Mouse (Mus musculus): ENCODE measurements around the gene Scarf2.

Gene Scarf2

DNA sequence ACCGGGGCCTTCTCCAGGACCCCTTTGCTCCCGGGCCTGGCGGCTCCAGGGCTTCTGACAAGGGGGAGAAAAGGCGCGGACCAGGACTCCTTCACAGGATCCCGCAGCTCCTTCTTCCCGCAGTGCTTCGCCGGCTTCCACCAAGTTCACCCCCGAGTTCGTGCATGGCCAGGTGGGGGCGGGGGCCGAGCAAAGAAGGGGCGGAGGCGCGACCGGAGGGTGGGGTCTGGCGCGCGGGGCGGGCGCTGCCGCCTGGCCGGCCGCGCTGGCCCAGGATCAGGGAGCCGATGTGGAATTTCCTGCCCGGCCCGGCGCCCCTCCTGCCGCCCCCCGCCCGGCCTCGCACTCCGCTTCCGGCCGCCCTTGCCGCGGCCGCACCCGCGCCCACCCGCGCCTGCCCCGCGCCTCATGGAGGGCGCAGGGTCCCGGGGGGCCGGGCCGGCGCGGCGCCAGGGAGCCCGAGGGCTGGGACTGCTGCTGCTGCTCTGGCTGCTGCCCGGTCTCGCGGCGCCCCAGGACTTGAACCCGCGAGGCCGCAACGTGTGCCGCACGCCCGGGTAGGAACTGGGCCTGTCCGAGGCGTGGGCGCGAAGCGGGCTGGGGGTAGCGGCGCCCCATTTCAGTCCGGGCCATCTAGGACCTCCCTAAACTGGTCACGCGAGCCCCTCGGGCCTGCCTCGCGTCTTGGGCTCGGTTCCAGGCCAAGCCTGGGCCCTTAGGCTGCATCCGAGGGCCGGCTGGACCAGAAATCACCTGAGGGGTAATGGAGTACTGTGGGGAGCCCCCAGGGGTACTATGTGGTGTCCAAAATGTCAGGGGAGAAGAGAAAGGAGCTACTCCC is at the start of gene Scarf2:
Gene Scarf2 (plus strand): TSS at position 312 of the 841 bp plus-strand sequence.
- DNase-seq (ENCODE audit: low spot score), result no peak

DNA sequence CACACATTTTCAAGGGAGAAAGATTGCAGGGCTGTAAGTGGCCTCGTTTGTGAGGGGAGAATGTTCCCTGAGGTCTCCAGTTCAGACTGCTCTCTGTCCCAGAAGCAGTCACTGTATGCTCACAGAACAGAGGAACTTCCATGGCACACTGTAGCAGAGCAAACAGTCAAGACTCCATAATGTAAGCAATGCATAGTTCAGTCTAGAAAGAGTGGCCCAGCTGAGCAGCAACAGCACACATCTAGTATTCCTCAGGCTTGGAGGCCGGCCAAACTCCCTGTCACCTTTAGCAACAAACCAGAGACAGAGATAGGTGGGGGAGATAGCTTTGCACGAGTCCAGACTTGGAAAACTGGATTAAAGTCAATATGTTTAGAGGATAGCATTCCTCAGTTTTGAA is 44.1 kb upstream of the Scarf2 start:
- DNase-seq (ENCODE audit: low spot score), result no peak

DNA sequence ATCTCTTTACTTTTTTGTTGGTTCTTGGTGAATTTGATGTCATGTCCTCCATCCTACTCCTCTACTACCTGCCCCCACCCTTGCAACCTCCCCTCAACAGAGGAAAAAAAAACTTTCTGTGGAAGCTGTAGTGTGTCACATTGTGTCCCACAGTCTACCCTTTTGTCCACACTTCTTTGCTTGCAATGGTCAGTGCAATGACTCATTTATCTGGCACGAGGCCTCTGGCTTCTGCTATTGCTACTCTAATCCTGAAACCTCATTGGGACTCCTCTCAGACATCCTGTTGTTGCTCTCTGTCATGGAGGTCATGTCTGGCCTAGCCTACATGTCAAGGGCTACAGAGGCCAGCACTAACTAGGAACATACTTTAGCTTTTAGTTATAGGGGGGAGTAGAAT is 43.4 kb upstream of the Scarf2 start:
- DNase-seq (ENCODE audit: low spot score), result no peak

DNA sequence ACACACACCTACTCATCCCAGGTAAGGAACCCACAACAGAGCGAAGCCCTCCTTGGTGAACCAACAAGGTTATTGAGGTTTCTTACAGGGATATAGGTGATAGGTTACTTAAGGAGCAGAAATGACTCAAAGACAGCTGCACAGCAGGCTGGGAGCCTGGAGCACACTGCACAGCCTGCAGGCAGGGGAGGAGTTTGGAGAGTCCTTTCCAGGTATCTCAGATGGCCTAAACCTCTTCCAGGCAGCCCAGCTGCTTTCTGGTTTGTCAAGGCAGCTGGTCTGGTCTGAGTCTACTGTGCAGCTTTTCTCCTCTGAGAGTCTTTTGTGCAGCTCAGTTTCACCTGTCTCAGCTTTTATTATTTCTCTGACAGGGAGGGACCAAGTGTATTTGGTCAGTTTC is 39.3 kb upstream of the Scarf2 start:
- no peak for DNase-seq (ENCODE audit: low spot score)

DNA sequence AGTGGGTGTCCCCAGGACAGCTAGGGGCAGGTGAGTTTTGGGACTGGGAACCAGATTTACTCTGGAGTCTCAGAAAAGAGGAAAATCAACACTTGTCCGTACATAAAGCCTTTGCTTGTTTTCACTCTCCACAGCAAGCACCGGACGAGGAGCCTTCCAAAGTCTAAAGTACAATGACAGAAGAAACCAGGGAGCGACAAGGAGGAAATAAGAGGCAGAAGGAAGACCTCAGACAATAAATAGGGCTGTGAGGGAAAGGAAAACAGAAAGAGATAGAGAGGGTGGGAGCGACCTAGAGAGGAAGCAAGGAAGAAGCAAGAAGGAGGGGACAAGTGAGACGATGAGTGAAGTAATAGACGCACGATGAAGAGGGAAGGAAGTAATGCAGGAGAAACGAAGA is 38.2 kb upstream of the Scarf2 start:
- DNase-seq (ENCODE audit: low spot score), result no peak

DNA sequence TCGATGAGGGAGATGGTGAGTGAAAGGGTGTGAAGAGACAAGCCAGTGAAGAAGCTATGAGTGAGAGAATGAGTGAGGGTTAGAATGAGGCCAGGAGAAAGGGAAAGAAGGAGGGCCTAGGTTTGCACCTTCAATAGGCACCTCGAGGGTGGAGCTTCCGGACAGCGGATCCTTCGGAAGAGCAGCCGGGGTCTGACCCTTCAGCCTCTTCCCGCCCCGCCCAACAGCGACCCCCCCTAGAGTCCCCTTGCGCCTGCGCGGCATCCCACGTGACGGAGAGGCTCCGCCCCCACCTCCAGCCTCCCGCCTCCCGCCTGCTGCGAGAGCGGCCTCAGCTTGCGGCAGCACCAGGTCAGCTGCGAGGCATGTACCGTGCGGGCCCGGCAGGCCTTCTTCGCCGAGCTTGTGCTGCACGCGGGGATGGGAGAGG is 37.7 kb upstream of the Scarf2 start, which contains the start of gene Klhl22:
Gene Klhl22 (plus strand): TSS at position 275 of the 430 bp plus-strand sequence.
- DNase-seq (ENCODE audit: low spot score), result peak; percentile 91

DNA sequence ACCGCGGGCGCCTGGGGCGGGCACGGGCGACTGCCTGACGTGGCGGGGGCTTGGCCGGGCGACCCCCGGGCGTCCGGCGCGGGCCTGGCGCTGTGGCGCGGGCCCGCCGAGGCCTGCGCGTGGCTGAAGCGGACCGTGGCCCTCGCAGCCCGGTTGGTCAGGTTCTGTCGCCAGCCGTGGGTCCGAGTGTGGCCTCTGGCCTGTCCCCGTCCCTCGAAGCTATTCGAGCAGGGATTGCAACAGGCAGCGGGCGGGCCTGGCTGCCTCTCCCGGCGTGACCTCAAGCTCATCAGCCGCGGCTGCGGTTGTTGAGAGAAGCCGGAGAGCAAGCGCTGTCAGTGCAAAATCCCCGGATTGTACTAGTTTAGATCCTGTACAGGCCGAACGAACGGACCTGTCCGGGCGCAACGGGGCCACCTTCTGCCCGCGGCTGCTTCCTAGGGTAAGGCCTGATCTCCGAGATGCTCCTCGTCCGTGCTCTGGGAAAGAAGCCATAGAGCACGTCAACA is 37.2 kb upstream of the Scarf2 start:
- DNase-seq (ENCODE audit: low spot score), result no peak

DNA sequence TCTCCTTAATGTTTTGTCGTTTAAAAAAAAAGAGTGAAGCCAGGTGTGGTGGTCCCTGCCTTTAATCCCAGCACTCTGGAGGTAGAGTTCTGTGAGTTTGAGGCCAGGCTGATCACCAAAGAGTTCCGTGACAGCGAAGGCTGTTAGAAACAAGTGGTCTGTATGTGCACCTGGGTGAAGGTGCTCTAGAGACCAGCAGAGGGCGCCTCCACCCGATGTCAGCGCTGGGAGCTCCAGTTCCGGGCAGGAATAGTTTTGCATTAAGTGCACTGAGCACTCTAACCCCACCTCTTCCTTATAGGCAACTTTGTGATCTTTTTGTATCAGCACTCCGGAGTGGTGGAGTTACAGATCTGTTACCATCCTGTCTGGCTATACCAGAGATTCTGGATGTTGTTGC is 36.4 kb upstream of the Scarf2 start:
- no peak for DNase-seq (ENCODE audit: low spot score)

DNA sequence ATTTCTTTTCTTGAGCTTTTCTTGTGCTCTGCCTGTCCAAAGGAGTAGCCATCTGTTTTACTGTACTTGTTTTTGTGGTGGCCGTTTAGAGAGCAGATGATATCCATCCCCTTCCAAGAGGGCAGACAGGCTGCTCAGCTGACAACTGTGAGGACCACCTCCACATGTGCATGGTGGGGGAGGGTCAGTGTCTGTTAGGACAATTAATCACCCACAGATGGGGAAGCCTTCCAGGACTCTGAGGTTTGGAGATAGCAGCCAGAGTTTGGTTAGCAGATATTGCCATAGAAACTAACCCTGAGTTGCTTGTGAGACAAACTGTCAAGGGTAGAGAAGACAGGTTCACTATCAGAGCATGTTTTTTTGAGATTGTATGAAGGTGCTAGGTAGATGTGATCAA is 36.0 kb upstream of the Scarf2 start:
- DNase-seq (ENCODE audit: low spot score), result no peak

DNA sequence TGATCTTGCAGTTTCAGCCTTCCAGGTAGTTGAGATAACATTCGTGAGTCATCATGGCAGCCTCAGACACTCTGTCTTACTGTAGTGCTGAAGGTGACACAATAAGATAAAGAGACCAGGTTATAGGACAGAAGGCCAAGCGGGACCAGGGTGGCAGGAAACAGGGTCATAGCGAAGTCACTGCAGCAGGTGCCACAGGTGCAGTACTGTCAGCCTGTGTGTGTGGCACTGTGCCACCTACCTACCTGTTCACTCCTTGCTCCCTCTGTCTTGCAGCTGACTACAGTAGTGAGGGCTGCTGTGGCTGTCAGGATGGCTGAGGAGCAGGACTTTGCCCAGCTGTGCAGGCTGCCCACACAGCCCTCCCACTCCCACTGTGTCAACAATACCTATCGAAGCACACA is 33.0 kb upstream of the Scarf2 start:
- DNase-seq (ENCODE audit: low spot score), result no peak

DNA sequence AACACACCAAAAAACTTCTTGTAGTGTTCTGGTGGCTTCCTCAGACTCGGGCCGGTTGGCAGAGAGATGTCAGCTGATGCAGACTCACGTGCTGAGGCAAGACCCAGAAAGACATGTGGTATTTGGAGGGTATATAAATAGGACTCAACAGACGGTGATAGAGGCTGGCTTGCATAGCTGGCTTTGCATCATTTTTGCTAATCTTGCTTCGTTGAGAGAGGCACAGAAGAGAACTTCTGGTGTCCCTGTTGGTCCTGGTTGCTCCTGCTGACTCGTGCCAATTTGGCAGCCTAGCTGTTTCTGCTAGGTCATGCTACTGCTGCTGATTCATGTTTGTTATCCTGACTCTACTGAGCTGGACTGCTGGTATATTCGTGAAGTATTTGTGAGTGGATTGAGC is 28.2 kb upstream of the Scarf2 start:
- DNase-seq (ENCODE audit: low spot score), result no peak

DNA sequence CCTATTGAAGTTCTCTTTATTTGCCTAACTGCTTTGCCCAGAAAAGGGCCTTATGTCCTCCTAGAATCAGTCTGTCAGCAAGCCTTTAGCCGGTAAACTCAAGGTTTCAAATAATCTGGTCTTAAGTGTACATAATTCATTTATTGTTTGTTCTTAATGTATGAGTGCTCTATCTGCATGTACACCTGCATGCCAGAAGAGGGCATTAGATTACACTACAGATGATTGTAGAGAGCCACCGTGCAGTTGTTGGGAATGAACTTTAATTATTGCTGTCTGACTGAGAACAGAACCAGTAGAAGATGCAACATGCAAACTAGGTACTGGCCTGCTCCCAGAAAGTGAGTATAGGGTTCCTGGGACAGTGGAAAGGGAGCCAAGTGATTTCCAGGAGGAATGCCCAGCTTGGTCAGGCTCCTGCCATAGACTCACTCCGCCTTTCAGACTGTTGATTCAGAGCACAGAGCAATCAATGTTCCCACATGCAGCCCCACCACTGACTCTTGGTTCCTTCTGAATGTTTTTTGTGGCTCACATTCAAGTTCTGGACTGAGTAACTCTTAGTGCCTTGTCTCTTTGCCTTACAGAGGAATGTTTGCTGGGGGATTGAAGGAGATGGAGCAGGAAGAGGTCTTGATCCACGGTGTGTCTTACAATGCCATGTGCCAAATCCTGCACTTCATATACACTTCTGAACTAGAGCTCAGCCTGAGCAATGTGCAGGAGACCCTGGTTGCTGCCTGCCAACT is 25.8 kb upstream of the Scarf2 start:
- no peak for DNase-seq (ENCODE audit: low spot score)

DNA sequence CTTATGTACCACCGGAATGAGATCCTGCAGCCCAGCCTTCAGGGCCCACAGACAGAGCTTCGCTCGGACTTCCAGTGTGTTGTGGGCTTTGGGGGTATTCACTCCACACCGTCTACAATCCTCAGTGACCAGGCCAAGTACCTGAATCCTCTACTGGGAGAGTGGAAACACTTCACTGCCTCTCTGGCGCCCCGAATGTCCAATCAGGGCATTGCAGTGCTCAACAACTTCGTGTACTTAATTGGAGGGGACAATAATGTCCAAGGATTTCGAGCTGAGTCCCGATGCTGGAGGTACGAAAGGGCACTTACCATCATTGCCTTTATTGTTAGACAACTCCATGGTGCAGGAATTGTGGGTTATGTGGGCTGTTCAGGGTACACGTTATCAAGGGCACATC is 20.3 kb upstream of the Scarf2 start:
- no peak for DNase-seq (ENCODE audit: low spot score)

DNA sequence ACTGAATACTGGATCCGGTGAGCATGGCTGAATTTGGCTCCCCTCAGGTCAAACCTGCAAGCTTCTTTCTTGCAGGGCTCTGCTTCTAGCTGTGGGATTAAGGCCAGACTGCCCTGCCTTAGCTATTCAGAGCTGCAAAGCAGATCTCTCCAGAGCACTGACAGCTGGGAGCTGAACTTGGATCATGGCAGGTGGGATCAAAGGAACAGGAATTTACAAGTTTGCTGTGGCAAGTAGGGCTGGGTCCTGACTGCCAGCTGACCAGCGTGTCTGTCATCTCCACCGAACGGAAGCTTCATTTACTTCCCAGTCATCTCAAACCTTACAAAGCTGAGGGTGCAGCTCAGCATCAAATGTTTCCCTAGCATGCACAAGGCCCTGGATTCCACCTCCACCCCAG is 18.9 kb upstream of the Scarf2 start:
- DNase-seq (ENCODE audit: low spot score), result no peak

DNA sequence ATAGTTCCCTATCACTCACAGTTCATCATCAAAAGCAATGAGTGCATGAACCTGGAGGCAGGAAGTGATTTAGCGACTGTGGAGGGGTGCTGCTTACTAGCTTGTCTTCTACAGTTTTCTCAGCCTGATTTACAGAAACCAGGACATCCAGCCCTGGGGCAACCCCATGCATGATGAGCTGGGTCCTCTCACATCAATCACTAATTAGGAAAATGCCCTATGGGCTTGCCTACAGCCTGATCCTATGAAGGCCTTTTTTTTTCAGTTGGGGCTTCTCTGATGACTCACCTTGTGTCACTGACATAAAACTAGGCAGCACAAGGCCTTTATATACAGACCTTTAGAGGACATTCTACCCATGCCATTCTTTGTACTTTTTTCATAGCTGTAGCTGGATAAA is 17.4 kb upstream of the Scarf2 start:
- no peak for DNase-seq (ENCODE audit: low spot score)

DNA sequence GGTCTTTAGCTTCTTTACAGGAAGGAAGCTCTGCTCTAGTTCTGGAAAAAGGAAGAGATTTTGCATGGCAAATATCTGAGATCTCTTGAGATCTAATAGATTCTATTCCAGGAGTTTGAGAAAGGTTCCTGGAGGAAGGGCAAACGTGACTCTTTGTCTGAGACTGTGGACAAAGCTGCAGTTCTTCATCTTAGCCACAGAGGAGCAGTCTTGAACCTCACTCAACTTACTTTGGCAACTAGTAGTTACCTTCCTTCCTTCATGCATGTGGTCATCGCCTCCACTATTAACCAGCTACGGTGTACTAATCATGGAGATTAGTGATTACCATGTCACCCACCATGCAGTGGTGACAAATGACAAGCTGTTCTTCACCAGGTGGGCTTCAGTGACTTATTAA is 11.7 kb upstream of the Scarf2 start:
- DNase-seq (ENCODE audit: low spot score), result no peak

DNA sequence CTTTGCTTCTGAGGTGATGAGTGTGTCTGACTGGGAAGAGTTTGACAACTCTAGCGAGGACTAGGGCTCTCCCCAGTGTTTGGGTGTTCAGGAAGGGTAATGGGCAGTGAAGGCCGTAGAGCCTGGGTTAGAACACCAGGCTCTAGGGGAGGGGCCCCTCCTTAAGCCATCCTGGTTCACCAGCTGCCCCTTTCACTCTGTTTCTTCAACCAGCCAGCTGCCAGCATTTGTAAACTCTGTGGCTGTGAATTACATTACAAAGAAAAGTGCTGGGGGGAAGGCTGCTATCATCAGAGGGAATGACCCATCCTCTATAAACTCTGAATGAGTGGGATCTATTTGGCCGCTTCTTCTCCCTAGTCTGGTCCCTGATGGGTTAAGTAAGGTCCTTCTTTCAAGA is 4.4 kb upstream of the Scarf2 start:
- no peak for DNase-seq (ENCODE audit: low spot score)

DNA sequence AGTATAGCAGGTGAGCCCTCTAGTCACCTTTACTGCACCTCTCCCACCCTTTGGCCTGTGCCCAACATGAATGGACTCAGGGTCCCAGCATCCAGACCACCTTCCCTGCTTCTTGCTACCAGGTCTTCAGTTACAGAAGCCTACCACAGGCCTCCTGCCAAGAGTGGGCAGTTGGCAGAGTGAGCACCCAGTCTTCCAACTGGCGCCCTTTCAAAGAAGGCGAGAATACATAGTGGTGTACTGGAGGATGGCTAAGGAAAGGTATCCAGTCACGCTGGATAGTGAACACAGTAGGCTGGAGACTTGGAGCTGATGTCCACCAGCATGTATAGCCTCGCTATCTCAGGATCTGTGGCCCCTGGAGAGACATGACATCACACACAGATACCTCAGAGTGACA is 3.0 kb upstream of the Scarf2 start:
- DNase-seq (ENCODE audit: low spot score), result no peak

DNA sequence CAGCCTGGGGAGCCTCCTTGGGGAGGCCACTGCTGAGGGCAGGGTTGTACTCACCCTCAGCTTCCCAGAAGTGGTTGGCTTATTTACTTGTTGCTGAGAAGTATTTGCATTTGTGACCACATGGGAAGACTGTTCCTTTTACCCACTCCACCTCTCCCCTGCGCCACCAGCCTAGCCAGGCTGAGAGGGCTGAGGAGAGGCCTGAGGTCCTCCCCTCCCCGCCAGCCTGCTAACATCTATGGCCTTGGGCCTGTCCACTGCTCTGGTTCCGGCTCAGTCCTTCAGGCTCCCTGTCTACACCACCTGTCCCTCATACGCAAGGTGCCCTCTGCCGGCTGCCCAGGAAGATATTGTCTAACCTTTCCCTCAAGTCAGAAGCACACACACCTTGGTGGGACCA is 1.4 kb upstream of the Scarf2 start:
- DNase-seq (ENCODE audit: low spot score), result no peak

DNA sequence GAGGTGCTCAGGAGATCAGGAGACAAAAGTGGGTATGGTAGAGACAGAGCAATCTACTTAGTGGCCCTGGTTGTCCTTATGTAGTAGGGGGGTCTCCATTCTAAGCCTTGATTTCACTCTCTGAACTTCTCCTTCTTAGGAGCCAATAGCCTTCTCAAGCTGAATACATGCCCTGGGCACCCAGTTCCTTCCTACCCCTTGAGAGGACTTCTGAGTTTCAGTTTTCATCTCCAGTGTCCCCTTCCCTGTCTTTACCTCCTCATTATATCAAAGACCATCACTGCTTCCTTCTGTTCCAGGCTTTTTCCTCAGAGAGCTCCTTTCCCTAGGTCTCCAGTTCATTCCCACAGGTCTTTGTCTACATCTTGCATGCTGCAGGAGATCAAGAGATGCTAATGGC is 563 bp upstream of the Scarf2 start:
- DNase-seq (ENCODE audit: low spot score), result no peak

DNA sequence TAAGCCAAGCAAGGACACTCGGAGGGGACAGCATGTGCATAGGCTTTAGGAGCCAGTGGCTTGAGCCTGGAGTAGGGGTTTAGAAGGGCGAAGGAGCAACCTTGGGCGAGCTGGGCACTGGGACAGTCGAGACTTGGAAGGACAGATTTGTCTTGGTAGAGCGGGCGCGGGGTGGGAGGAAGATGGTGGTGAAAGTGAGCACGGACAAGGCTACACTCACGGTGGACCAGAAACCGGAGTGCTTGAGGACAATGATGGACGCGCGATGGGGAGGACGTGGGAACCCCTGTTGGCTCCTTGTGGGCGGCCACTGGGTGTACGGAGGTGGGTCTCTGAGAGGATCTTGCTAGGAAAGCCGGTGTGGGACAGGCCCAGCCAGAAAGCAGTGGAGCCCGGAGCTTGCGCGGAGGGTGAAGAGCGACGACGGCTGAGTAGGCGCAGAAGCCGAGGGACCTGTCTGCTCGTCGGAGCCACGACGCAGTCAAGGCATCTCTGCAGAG is 780 bp downstream of the Scarf2 start:
- DNase-seq (ENCODE audit: low spot score), result no peak

DNA sequence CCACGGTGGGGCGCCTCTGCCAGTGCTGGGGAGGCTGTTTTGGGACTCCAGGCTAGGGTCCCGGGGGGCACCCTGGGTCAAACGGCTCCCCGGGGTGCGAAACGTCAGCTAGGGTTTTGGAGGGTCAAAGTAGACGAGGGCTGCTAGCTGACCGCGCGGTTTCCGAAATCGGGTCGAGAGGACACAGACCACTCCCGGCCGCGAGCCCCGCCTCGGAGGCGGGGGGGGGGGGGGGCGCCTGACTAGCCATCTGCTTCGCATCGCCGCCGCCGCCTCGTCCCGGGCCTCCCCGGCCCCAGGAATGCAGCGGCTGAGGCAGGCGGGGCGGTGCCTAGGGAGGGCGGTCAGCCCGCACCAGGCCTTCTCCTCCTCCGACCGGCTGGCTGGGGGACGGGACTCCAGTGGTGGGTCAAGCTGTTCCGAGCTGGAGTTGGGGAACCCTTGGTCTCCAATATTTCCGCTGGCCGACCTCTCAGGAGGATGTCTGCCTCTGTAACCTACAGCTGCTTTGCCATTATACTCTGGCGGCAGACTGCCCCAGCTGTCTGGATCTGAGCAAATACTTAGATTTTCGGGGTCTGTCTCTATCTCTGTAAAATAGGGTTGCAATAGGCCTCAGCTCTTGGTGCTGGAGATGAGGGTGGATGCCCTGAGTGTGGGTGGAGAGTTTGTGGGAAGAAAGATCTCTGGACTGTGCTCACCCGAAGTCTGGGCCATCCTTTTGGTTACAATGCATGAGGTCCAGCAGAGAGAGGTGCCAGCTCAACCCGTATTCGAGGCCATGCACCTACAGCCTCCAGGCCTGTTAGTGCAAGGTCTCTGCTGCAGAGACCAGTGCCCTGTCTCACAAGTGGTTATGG is 1.5 kb downstream of the Scarf2 start:
- no peak for DNase-seq (ENCODE audit: low spot score)
